ENCODE assay signal across 10 mouse cellular contexts in the genomic region with DNA sequence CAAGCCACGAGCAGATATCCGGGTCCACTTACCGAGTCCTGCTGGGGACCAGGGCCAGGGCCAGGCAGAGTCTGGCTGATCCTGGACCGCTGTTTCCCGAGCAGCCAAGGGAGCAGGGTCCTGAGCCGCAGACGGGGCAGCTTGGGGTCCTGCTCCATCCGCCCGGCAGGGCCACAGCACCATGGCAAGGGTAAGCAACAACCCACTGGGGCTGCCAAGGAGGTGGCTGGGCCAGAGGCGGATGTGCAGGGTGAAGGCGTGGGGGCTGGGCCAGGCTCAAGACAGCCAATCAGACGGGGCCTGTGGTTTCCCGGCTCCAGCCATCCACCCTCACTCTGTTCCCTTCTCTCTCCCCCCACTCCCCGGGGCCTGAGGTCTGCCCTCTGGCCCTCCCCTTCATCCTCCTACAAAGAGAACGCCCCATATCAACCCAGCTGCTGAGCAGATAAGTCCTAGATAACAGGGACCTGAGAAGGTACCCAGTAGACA. TPM values are rescaled to one million over a fixed set of nuclear protein-coding genes. Genes with fewer than 3 reads are reported as not detected.
A peak's percentile ranks its signal among the peaks of the same experiment; 100 is the strongest.
DNase-seq lines count a peak whose midpoint lies in the region; ATAC-seq and TF ChIP-seq lines count a peak whose summit lies in the region.
"Had no signal": no experiment of that assay in that cellular context is flagged by ENCODE, and none has a peak within 500 bp of the region (broad histone marks: within the 10 kb centered on the region; RNA-seq: fewer than 3 reads in every experiment).

No protein-coding gene starts in this region.

- DNase-seq in cerebellum, adult 2 months = peak; percentile 62 to 70
- DNase-seq in CD8-positive naive resting alpha-beta T cell, adult 2 months (ENCODE audit: low read depth in 2 of 2, low spot score in 2 of 2) = peak; percentile 48 to 54
- peak; percentile 55 for DNase-seq in gastrocnemius, postnatal 25 days
- DNase-seq in liver, embryonic 14.5 days (ENCODE audit: low read depth in 3 of 3, low spot score in 3 of 3) = peak in 1 of 3 experiments; percentile 74
- peak; percentile 70 for DNase-seq in spleen, adult 12 weeks (ENCODE audit: low spot score)
- no peak for DNase-seq in right cerebral cortex, postnatal 25 days
- no peak for DNase-seq in layer of hippocampus, adult 18-20 months (ENCODE audit: low spot score in 2 of 2)

- no peak for ATAC-seq in cerebellum, adult (ENCODE audit: insufficient number of reproducible peaks, low FRiP score, low TSS enrichment)
- peak; percentile 82 for ATAC-seq in liver, embryonic 14.5 days (ENCODE audit: insufficient read depth)
- ATAC-seq: Patski had no signal

- H3K4me2 ChIP-seq in liver, embryonic 14.5 days (ENCODE audit: low read depth) = peak overlapping the region; percentile 82
- H3K4me2 ChIP-seq: neural tube, embryonic 12.5 days had no signal

- no peaks in the 10 kb centered on the region for H3K9me3 ChIP-seq in liver, embryonic 14.5 days (ENCODE audit: control insufficient read depth, low read length)
- H3K9me3 ChIP-seq: neural tube, embryonic 12.5 days had no signal

- TF ChIP-seq EP300 in liver, embryonic 14.5 days (IDR thresholded peaks at IDR 0.05; ENCODE audit: low read depth) = no peak

- H3K9ac ChIP-seq in liver, embryonic 14.5 days (replicated peaks) = peak overlapping the region; percentile 79
- H3K9ac ChIP-seq: neural tube, embryonic 12.5 days had no signal

- 22% methylated on average over 15 of the region's 15 CpGs for WGBS in cerebellum, adult 2 months
- 11% methylated on average over 15 of the region's 15 CpGs for WGBS in liver, embryonic 14.5 days (ENCODE audit: insufficient replicate concordance)

- TF ChIP-seq CTCF in cerebellum, adult 2 months (IDR thresholded peaks at IDR 0.05; ENCODE audit: borderline replicate concordance, insufficient read depth, low read depth, low read length) = no peak
- TF ChIP-seq CTCF in liver, embryonic 14.5 days (IDR thresholded peaks at IDR 0.05; ENCODE audit: low read depth) = 0 out of 2 replicates have a peak, but pooled peaks have one; percentile 1

- TF ChIP-seq POLR2A in cerebellum, adult 2 months (IDR thresholded peaks at IDR 0.05; ENCODE audit: borderline replicate concordance, insufficient read depth, low read length) = no peak

- H3K36me3 ChIP-seq in liver, embryonic 14.5 days (replicated peaks; ENCODE audit: control insufficient read depth, insufficient read depth, low read depth) = peaks cover 28% of the 10 kb centered on the region

- H3K27ac ChIP-seq in cerebellum, adult 2 months (ENCODE audit: insufficient read depth, low read length) = 0 out of 2 replicates have a peak overlapping the region, but pooled peaks have one; percentile 15
- H3K27ac ChIP-seq in liver, embryonic 14.5 days = peak overlapping the region; percentile 96
- H3K27ac ChIP-seq: neural tube, embryonic 12.5 days had no signal

- peaks cover 46% of the 10 kb centered on the region for H3K4me1 ChIP-seq in cerebellum, adult 2 months (ENCODE audit: control insufficient read depth, insufficient read depth, low read length)
- H3K4me1 ChIP-seq in liver, embryonic 14.5 days (replicated peaks; ENCODE audit: control insufficient read depth in 2 of 2, insufficient read depth in 2 of 2, low read length in 1 of 2) = peaks cover 26 to 35% of the 10 kb centered on the region in 2 experiments
- H3K4me1 ChIP-seq: neural tube, embryonic 12.5 days had no signal

- H3K27me3 ChIP-seq in cerebellum, adult 2 months (ENCODE audit: control insufficient read depth, insufficient read depth, low read length) = no peaks in the 10 kb centered on the region
- H3K27me3 ChIP-seq in liver, embryonic 14.5 days (ENCODE audit: control insufficient read depth, insufficient read depth, low read length) = no peaks in the 10 kb centered on the region
- H3K27me3 ChIP-seq: neural tube, embryonic 12.5 days; Patski had no signal

- no peak overlapping the region for H3K4me3 ChIP-seq in cerebellum, adult 2 months (replicated peaks; ENCODE audit: insufficient read depth, low read depth, low read length)
- peak overlapping the region; percentile 72 to 80 for H3K4me3 ChIP-seq in liver, embryonic 14.5 days (ENCODE audit: insufficient read depth in 1 of 2, low read depth in 2 of 2, low read length in 2 of 2)
- H3K4me3 ChIP-seq: neural tube, embryonic 12.5 days had no signal

RNA-seq across cellular contexts. Expression of a gene that starts 14.7 kb away (rescaled TPM):
- polyA plus RNA-seq in cerebellum, adult 2 months (2012; rRNA removed) = 93.6 and 114 TPM in 2 replicates
- total RNA-seq in gastrocnemius, postnatal 25 days (2021) = 1 to 10 TPM; 4.0 to 4.3 TPM
- polyA plus RNA-seq in liver, embryonic 14.5 days (2012; rRNA removed) = 27.9 and 28.4 TPM in 2 replicates
- polyA plus RNA-seq in liver, embryonic 14.5 days (2014; fragmentation: Nextera tagmentation; extraction: Ambion mirVana) = 48.4 and 53.0 TPM in 2 replicates
- total RNA-seq in layer of hippocampus, adult 18-20 months (2021) = 10 to 100 TPM; 10.6 to 10.9 TPM

Comparison
In these comparisons a context has a peak if more than half of its experiments do, and no peak if none do; other contexts are left out.
1. DNase-seq: peak in cerebellum, adult 2 months (2 of 2), CD8-positive naive resting alpha-beta T cell, adult 2 months (2 of 2), gastrocnemius, postnatal 25 days (single experiment) and spleen, adult 12 weeks (single experiment); none in right cerebral cortex, postnatal 25 days (single experiment) and layer of hippocampus, adult 18-20 months (0 of 2).